Mouse (Mus musculus): ENCODE measurements around the gene Rag2. TPM values are rescaled to one million over a fixed set of nuclear protein-coding genes. Genes with fewer than 3 reads are reported as not detected.
A peak's percentile ranks its signal among the peaks of the same experiment; 100 is the strongest.

Gene Rag2
- polyA plus RNA-seq, 1 experiment from 2014 or later: not detected

- Histone ChIP-seq H3K9ac (ENCODE audit: low read depth, low read length) (no peak overlapping the region), H3K36me3 (ENCODE audit: control insufficient read depth, insufficient read depth, low read length) (no peaks in the 10 kb centered on the region), H3K4me2 (ENCODE audit: low read length) (no peak overlapping the region), H3K27me3 (replicated peaks; ENCODE audit: control insufficient read depth, insufficient read depth, low read length) (no peaks in the 10 kb centered on the region; the same call in 1 of the 2 replicates), H3K4me3 (ENCODE audit: low read length) (no peak overlapping the region), H3K27ac (ENCODE audit: low read depth, low read length) (no peak overlapping the region), H3K4me1 (ENCODE audit: control insufficient read depth, insufficient read depth, low read depth, low read length) (no peaks in the 10 kb centered on the region), H3K9me3 (ENCODE audit: control insufficient read depth, low read length) (no peaks in the 10 kb centered on the region)
- ATAC-seq: no peak
- 89% methylated on average over 1 of the region's 1 CpGs for WGBS
These were observed 21.3 kb downstream of the Rag2 start for GRCm38 (mm10) chr2:101645841-101646240.

GRCm38 (mm10) chr2:101648361-101648760 lies 23.8 kb downstream of the Rag2 start:
- Histone ChIP-seq H3K36me3 (ENCODE audit: control insufficient read depth, insufficient read depth, low read length) (no peaks in the 10 kb centered on the region), H3K4me1 (ENCODE audit: control insufficient read depth, insufficient read depth, low read depth, low read length) (peaks cover 3% of the 10 kb centered on the region), H3K27me3 (replicated peaks; ENCODE audit: control insufficient read depth, insufficient read depth, low read length) (no peaks in the 10 kb centered on the region; the same call in 1 of the 2 replicates), H3K27ac (ENCODE audit: low read depth, low read length) (no peak overlapping the region), H3K4me2 (ENCODE audit: low read length) (no peak overlapping the region), H3K9me3 (ENCODE audit: control insufficient read depth, low read length) (no peaks in the 10 kb centered on the region), H3K9ac (ENCODE audit: low read depth, low read length) (no peak overlapping the region), H3K4me3 (ENCODE audit: low read length) (no peak overlapping the region)
- 48% methylated on average over 2 of the region's 2 CpGs for WGBS
- ATAC-seq: no peak

DNA sequence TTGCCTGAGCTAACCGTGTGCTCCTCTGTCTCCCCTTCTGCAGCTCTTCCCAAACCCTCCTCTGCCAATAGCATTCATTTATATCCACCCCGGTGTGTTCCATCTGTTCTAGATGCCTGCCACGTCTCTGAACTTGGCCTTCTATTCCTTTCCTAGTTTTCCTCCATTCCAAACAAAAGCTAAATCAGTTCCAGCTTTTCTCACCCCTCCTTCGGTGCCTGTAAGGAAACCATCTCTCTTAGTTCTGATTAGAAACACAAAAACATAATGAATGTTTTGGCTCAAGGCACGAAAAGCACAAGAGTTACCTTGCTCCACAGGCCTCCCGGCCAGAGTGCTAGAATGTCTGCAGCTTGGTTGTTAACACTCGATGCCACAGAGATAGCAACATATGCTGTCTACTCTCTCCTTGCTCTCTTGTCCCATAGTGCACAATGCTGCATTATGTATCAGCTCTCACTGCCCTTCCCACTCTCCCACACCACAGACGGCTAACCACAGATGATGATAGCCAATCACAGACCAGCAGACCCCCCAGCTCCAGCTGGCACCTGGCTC lies 24.7 kb downstream of the Rag2 start, which contains the start of the genes Rag1 and B230118H07Rik:
Gene Rag1, minus strand, starts transcription at position 388 of the 558 bp plus-strand sequence.
Gene B230118H07Rik, minus strand, starts transcription at position 419 of the 558 bp plus-strand sequence.
- Histone ChIP-seq H3K4me1 (ENCODE audit: control insufficient read depth, insufficient read depth, low read depth, low read length) (peaks cover 3% of the 10 kb centered on the region), H3K27me3 (replicated peaks; ENCODE audit: control insufficient read depth, insufficient read depth, low read length) (no peaks in the 10 kb centered on the region; the same call in 1 of the 2 replicates), H3K36me3 (ENCODE audit: control insufficient read depth, insufficient read depth, low read length) (no peaks in the 10 kb centered on the region), H3K9ac (ENCODE audit: low read depth, low read length) (no peak within 1 kb of the TSS), H3K27ac (ENCODE audit: low read depth, low read length) (no peak within 1 kb of the TSS), H3K4me3 (ENCODE audit: low read length) (no peak within 1 kb of the TSS), H3K4me2 (ENCODE audit: low read length) (no peak within 1 kb of the TSS), H3K9me3 (ENCODE audit: control insufficient read depth, low read length) (no peaks in the 10 kb centered on the region)
- peak; percentile 41; the same call in 1 of the 2 replicates for ATAC-seq
- 28% methylated on average over 8 of the region's 8 CpGs for WGBS

- WGBS: 64% methylated on average over 1 of the region's 1 CpGs
- Histone ChIP-seq H3K27ac (ENCODE audit: low read depth, low read length) (no peak overlapping the region), H3K4me1 (ENCODE audit: control insufficient read depth, insufficient read depth, low read depth, low read length) (peaks cover 3% of the 10 kb centered on the region), H3K4me2 (ENCODE audit: low read length) (no peak overlapping the region), H3K9me3 (ENCODE audit: control insufficient read depth, low read length) (no peaks in the 10 kb centered on the region), H3K27me3 (replicated peaks; ENCODE audit: control insufficient read depth, insufficient read depth, low read length) (no peaks in the 10 kb centered on the region; the same call in 1 of the 2 replicates), H3K4me3 (ENCODE audit: low read length) (no peak overlapping the region), H3K9ac (ENCODE audit: low read depth, low read length) (no peak overlapping the region), H3K36me3 (ENCODE audit: control insufficient read depth, insufficient read depth, low read length) (no peaks in the 10 kb centered on the region)
- no peak for ATAC-seq
These were observed 25.9 kb downstream of the Rag2 start for GRCm38 (mm10) chr2:101650446-101650845.

DNA sequence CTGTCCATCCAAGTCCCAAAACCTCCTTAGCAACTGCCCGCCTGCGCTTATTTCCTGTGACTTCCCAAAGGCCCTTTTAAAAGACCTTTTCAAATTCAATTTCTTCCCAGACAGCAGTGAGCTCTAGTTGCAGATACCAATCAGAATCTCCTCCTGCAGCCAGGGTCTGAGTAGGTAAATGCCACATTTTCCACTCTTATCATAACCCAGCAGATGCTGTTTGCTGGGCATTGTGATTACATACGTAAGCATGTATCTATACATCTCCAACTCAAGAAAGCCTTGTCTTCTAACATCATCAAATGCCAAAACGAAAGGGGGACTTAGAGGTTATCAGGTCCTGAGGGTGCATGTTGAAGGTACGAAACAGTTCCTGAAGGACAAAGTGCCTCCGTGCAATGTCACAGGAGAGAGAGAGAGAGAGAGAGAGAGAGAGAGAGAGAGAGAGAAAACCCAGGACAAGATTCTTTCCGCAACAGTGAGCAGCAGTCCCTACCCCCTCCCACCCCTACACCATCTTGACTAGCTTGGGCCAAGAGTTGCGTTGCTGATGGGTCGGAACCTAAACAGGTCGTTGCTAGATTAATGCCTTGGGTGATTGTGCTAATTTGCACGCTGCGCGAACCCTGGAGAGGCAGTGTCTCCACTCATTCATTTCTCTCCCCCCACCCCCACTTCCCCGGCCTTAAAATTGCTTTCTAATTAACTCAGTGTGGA lies 27.8 kb downstream of the Rag2 start:
- no peaks in the 10 kb centered on the region for H3K36me3 ChIP-seq (ENCODE audit: control insufficient read depth, insufficient read depth, low read length)
- peaks cover 3% of the 10 kb centered on the region for H3K4me1 ChIP-seq (ENCODE audit: control insufficient read depth, insufficient read depth, low read depth, low read length)
- no peaks in the 10 kb centered on the region for H3K9me3 ChIP-seq (ENCODE audit: control insufficient read depth, low read length)
- no peaks in the 10 kb centered on the region; the same call in 1 of the 2 replicates for H3K27me3 ChIP-seq (replicated peaks; ENCODE audit: control insufficient read depth, insufficient read depth, low read length)
- 22% methylated on average over 14 of the region's 14 CpGs for WGBS
- peak overlapping the region; percentile 78 for H3K4me2 ChIP-seq (ENCODE audit: low read length)
- ATAC-seq: peak; percentile 82
- H3K4me3 ChIP-seq (ENCODE audit: low read length): peak overlapping the region; percentile 39
- H3K27ac ChIP-seq (ENCODE audit: low read depth, low read length): peak overlapping the region; percentile 31; the same call in 1 of the 2 replicates
- peak overlapping the region; percentile 51 for H3K9ac ChIP-seq (ENCODE audit: low read depth, low read length)

- Histone ChIP-seq H3K4me3 (ENCODE audit: low read length) (peak overlapping the region; percentile 39), H3K9ac (ENCODE audit: low read depth, low read length) (peak overlapping the region; percentile 51; the same call in 1 of the 2 replicates)
- 20% methylated on average over 14 of the region's 14 CpGs for WGBS
These were observed 28.5 kb downstream of the Rag2 start for GRCm38 (mm10) chr2:101652921-101653597.

GRCm38 (mm10) chr2:101660536-101660935 lies 36.0 kb downstream of the Rag2 start:
- ATAC-seq: no peak
- H3K27me3 ChIP-seq (replicated peaks; ENCODE audit: control insufficient read depth, insufficient read depth, low read length): 0 out of 2 replicates have a peak, but pooled peaks cover 2% of the 10 kb centered on the region
- no peaks in the 10 kb centered on the region for H3K9me3 ChIP-seq (ENCODE audit: control insufficient read depth, low read length)
- no peak overlapping the region for H3K9ac ChIP-seq (ENCODE audit: low read depth, low read length)
- no peak overlapping the region for H3K27ac ChIP-seq (ENCODE audit: low read depth, low read length)
- H3K36me3 ChIP-seq (ENCODE audit: control insufficient read depth, insufficient read depth, low read length): no peaks in the 10 kb centered on the region
- WGBS: 80% methylated on average over 2 of the region's 2 CpGs
- H3K4me3 ChIP-seq (ENCODE audit: low read length): no peak overlapping the region
- H3K4me2 ChIP-seq (ENCODE audit: low read length): no peak overlapping the region
- no peaks in the 10 kb centered on the region for H3K4me1 ChIP-seq (ENCODE audit: control insufficient read depth, insufficient read depth, low read depth, low read length)

More at GRCm38 (mm10) chr2:101652921-101653597, 28.5 kb downstream of the Rag2 start:
- no peaks in the 10 kb centered on the region for H3K9me3 ChIP-seq (ENCODE audit: control insufficient read depth, low read length)
- H3K4me1 ChIP-seq (ENCODE audit: control insufficient read depth, insufficient read depth, low read depth, low read length): peaks cover 3% of the 10 kb centered on the region
- H3K4me2 ChIP-seq (ENCODE audit: low read length): peak overlapping the region; percentile 78
- H3K36me3 ChIP-seq (ENCODE audit: control insufficient read depth, insufficient read depth, low read length): no peaks in the 10 kb centered on the region
- ATAC-seq: peak; percentile 91
- H3K27me3 ChIP-seq (replicated peaks; ENCODE audit: control insufficient read depth, insufficient read depth, low read length): no peaks in the 10 kb centered on the region; the same call in 1 of the 2 replicates
- H3K27ac ChIP-seq (ENCODE audit: low read depth, low read length): no peak overlapping the region; the same call in 1 of the 2 replicates

- Histone ChIP-seq H3K4me3 (ENCODE audit: low read length) (no peak overlapping the region), H3K4me2 (ENCODE audit: low read length) (no peak overlapping the region), H3K9me3 (ENCODE audit: control insufficient read depth, low read length) (no peaks in the 10 kb centered on the region), H3K9ac (ENCODE audit: low read depth, low read length) (no peak overlapping the region), H3K27ac (ENCODE audit: low read depth, low read length) (no peak overlapping the region), H3K4me1 (ENCODE audit: control insufficient read depth, insufficient read depth, low read depth, low read length) (no peaks in the 10 kb centered on the region), H3K27me3 (replicated peaks; ENCODE audit: control insufficient read depth, insufficient read depth, low read length) (0 out of 2 replicates have a peak, but pooled peaks cover 2% of the 10 kb centered on the region), H3K36me3 (ENCODE audit: control insufficient read depth, insufficient read depth, low read length) (no peaks in the 10 kb centered on the region)
- ATAC-seq: peak; percentile 90
- 21% methylated on average over 9 of the region's 9 CpGs for WGBS
These were observed 40.7 kb downstream of the Rag2 start for GRCm38 (mm10) chr2:101665058-101665702.
